In genomic region chr11:32302824-32303419, GRCm38 (mm10) we compare ENCODE assay signal across 12 mouse cellular contexts. TPM values are rescaled to one million over a fixed set of nuclear protein-coding genes. Genes with fewer than 3 reads are reported as not detected.
DNase-seq lines count a peak whose midpoint lies in the region; ATAC-seq and TF ChIP-seq lines count a peak whose summit lies in the region.
"Had no signal": no experiment of that assay in that cellular context is flagged by ENCODE, and none has a peak within 500 bp of the region (broad histone marks: within the 10 kb centered on the region; RNA-seq: fewer than 3 reads in every experiment).

No protein-coding gene starts in this region.

- no peaks in the 10 kb centered on the region for H3K4me1 ChIP-seq in heart, embryonic 11.5 days (ENCODE audit: control insufficient read depth, insufficient read depth, low read length)
- peaks cover 2% of the 10 kb centered on the region; the same call in 1 of the 2 replicates for H3K4me1 ChIP-seq in lung, adult 2 months (ENCODE audit: control insufficient read depth, insufficient read depth, low read length)

- H3K9ac ChIP-seq in heart, embryonic 11.5 days (ENCODE audit: low read depth, low read length): no peak overlapping the region

- 37% methylated on average over 2 of the region's 2 CpGs for WGBS in heart, embryonic 11.5 days (ENCODE audit: insufficient replicate concordance)
- 40% methylated on average over 2 of the region's 2 CpGs for WGBS in lung, adult 2 months

- no peak overlapping the region for H3K27ac ChIP-seq in heart, embryonic 11.5 days (ENCODE audit: low read depth, low read length)
- H3K27ac ChIP-seq in gastrocnemius, adult 2 months: no peak overlapping the region

- ATAC-seq in heart, embryonic 11.5 days (replicated peaks; ENCODE audit: insufficient number of reproducible peaks, low FRiP score, low TSS enrichment): no peak

- H3K36me3 ChIP-seq in heart, embryonic 11.5 days (ENCODE audit: control insufficient read depth, insufficient read depth, low read length): no peaks in the 10 kb centered on the region

- intact Hi-C loops in gastrocnemius, adult 2 months (cut with DNase I): loop anchor here (5.0 kb wide), 1 partner anchor 121 kb away; no protein-coding TSS in a partner anchor

- DNase-seq in heart, adult 11 months: peak; percentile 95
- DNase-seq in lung, postnatal 10 days: peak; percentile 57
- no peak for DNase-seq in lung, adult 2 months
- DNase-seq in layer of hippocampus, adult 9-11 months: peak; percentile 64
- peak; percentile 53 to 54 for DNase-seq in right cerebral cortex, adult 2 months (ENCODE audit: low spot score in 2 of 2)
- no peak for DNase-seq in kidney, adult 8-10 months
- no peak for DNase-seq in gastrocnemius, adult 2 months
- DNase-seq: adrenal gland, postnatal 14 days; cerebellum, adult 9-11 months; gastrocnemius, postnatal 36 days had no signal

- TF ChIP-seq POLR2A in lung, adult 2 months (IDR thresholded peaks at IDR 0.05; ENCODE audit: borderline replicate concordance, extremely low read depth, low read depth, low read length): no peak

- peaks cover 11% of the 10 kb centered on the region for H3K27me3 ChIP-seq in heart, embryonic 11.5 days (ENCODE audit: control insufficient read depth, insufficient read depth, low read length)

- TF ChIP-seq CTCF in lung, adult 2 months (IDR thresholded peaks at IDR 0.05; ENCODE audit: insufficient read depth, low read length): no peak
- no peak for TF ChIP-seq CTCF in gastrocnemius, adult 2 months (IDR thresholded peaks at IDR 0.05)

- no peak overlapping the region for H3K4me2 ChIP-seq in heart, embryonic 11.5 days

- no peaks in the 10 kb centered on the region for H3K9me3 ChIP-seq in heart, embryonic 11.5 days (replicated peaks; ENCODE audit: control insufficient read depth, low read length)

- H3K4me3 ChIP-seq in heart, embryonic 11.5 days (ENCODE audit: low read depth, low read length): no peak overlapping the region
- no peak overlapping the region for H3K4me3 ChIP-seq in lung, adult 2 months (replicated peaks; ENCODE audit: extremely low read depth, low read depth, low read length)
- no peak overlapping the region for H3K4me3 ChIP-seq in gastrocnemius, adult 2 months

RNA-seq across cellular contexts. Expression of gene Hbq1a, which starts 3.1 kb away (rescaled TPM):
- polyA plus RNA-seq in heart, embryonic 11.5 days (2014; fragmentation: Nextera tagmentation; extraction: Ambion mirVana): 0.64 and 1.2 TPM in 2 replicates
- 1.1 and 1.3 TPM in 2 replicates for polyA plus RNA-seq in lung, adult 2 months (2012; rRNA removed)
- total RNA-seq in gastrocnemius, adult 2 months (2021): not detected
- total RNA-seq: gastrocnemius, postnatal 36 days had no signal

RNA-seq across cellular contexts. Expression of gene Hba-a2, which starts 6.6 kb away (rescaled TPM):
- polyA plus RNA-seq in heart, embryonic 11.5 days (2014; fragmentation: Nextera tagmentation; extraction: Ambion mirVana): 18,841 and 22,217 TPM in 2 replicates
- 11,114 and 27,871 TPM in 2 replicates for polyA plus RNA-seq in lung, adult 2 months (2012; rRNA removed)
- total RNA-seq in gastrocnemius, adult 2 months (2021): 100 to 1,000 TPM; 153 to 208 TPM

RNA-seq across cellular contexts. Expression of gene Hbq1b, which starts 16.2 kb away (rescaled TPM):
- 23.0 and 24.4 TPM in 2 replicates for polyA plus RNA-seq in heart, embryonic 11.5 days (2014; fragmentation: Nextera tagmentation; extraction: Ambion mirVana)
- 0.60 and 1.6 TPM in 2 replicates for polyA plus RNA-seq in lung, adult 2 months (2012; rRNA removed)
- not detected for total RNA-seq in gastrocnemius, adult 2 months (2021)
- total RNA-seq: gastrocnemius, postnatal 36 days had no signal

RNA-seq across cellular contexts. Expression of gene Hba-a1, which starts 19.6 kb away (rescaled TPM):
- 8,943 and 11,032 TPM in 2 replicates for polyA plus RNA-seq in heart, embryonic 11.5 days (2014; fragmentation: Nextera tagmentation; extraction: Ambion mirVana)
- polyA plus RNA-seq in lung, adult 2 months (2012; rRNA removed): 5,782 and 18,923 TPM in 2 replicates
- 100 to 1,000 TPM; 219 to 309 TPM for total RNA-seq in gastrocnemius, adult 2 months (2021)

RNA-seq across cellular contexts. Expression of gene Hba-x, which starts 26.7 kb away (rescaled TPM):
- 9,744 and 12,458 TPM in 2 replicates for polyA plus RNA-seq in heart, embryonic 11.5 days (2014; fragmentation: Nextera tagmentation; extraction: Ambion mirVana)
- polyA plus RNA-seq in lung, adult 2 months (2012; rRNA removed): not detected in 2 replicates
- total RNA-seq in gastrocnemius, adult 2 months (2021): not detected
- total RNA-seq: adrenal gland, postnatal 14 days; gastrocnemius, postnatal 36 days; left cerebral cortex, postnatal 10 days had no signal

Comparison
In these comparisons a context has a peak if more than half of its experiments do, and no peak if none do; other contexts are left out.
1. DNase-seq: peak in heart, adult 11 months (single experiment), lung, postnatal 10 days (single experiment), layer of hippocampus, adult 9-11 months (single experiment) and right cerebral cortex, adult 2 months (2 of 2); none in lung, adult 2 months (single experiment), kidney, adult 8-10 months (0 of 2) and gastrocnemius, adult 2 months (single experiment).